Mouse (Mus musculus): Measurements from ENCODE around the gene Scgb1a1. TPM values are rescaled to one million over a fixed set of nuclear protein-coding genes. Genes with fewer than 3 reads are reported as not detected.
A peak's percentile ranks its signal among the peaks of the same experiment; 100 is the strongest.
"Not testable (repeated sequence)": the region's sequence is repeated elsewhere in the genome, so short reads cannot be mapped to it uniquely, and the experiment has no call there.

Gene Scgb1a1
- total RNA-seq, 1 experiment from 2014 or later = not detected

GRCm38 (mm10) chr19:9052803-9053431 is 34.8 kb downstream of the Scgb1a1 start:
- peak; percentile 88 for ATAC-seq (replicated peaks; ENCODE audit: insufficient number of reproducible peaks, low FRiP score, low TSS enrichment, poor library complexity, severe bottlenecking)

DNA sequence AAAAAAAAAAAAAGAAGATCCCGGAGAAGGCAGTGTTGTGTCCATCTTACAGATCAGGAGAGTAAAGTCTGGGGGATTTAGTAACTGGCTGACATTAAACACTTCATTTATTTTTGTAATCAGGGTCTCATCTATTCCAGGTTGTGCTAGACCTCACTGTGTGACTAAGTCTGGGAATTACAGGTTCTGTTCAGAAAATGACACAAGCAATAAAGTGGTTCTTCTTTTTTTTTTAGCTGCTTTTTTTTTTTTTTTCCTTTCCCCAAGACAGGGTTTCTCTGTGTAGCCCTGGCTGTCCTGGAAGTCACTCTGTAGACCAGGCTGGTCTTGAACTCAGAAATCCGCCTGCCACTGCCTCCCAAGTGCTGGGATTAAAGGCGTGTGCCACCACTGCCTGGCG is 35.8 kb downstream of the Scgb1a1 start:
- ATAC-seq (replicated peaks; ENCODE audit: insufficient number of reproducible peaks, low FRiP score, low TSS enrichment, poor library complexity, severe bottlenecking) = not testable (repeated sequence)

- no peak for ATAC-seq (replicated peaks; ENCODE audit: insufficient number of reproducible peaks, low FRiP score, low TSS enrichment, poor library complexity, severe bottlenecking)
Observed at GRCm38 (mm10) chr19:9050294-9051229, 37.2 kb downstream of the Scgb1a1 start.

DNA sequence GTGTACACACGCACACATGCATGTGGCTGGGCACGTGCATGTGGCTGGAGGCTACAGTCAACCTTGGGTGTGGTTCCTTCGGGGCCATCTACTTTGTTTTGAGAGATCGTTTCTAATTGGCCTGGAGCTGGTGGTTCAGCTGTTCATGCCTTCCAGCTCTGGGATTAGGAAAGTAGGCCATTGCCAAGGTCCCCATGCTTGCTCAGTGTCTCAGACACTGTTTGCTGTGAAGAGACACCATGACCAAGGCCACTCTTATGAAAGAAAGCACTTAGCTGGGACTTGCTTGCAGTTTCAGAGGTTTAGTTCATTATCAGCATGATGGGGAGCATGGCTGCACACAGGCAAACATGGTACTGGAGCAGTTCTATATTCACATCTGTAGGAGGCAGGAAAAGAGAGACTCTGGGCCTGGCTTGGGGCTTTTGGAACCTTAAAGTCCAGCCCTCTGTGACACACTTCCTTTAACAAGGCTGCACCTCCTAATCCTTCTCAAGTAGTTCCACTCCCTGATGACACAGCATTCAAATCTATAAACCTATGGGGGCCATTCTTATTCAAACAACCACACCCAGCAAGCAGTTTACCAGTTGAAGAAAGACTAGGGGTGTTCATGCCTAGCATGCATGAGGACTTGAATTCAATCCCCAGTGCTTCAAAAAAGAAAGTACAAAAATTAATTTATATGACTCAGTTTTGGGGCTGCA is 38.6 kb downstream of the Scgb1a1 start:
- ATAC-seq (replicated peaks; ENCODE audit: insufficient number of reproducible peaks, low FRiP score, low TSS enrichment, poor library complexity, severe bottlenecking) = no peak

DNA sequence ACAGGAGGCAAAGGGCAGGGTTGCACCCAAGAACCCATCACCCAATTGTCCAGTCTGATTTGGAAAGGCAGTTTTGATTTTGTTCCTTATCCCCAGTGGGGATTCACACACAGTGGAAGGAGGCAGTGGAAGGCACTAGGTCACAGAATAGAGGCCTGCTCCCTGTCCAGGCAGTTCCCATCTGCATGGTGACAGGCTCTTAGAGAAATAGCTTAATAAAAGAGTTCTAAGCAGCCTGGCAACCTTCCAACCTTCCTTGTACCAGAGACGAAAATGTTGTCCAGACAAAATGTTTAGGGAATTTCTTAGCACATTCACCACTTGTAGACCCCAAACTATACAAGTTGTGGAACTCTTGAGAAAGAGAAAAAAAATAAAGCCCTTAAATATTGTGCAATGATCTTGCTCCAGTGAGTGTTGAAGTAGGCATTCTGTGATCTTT is 39.8 kb downstream of the Scgb1a1 start:
- no peak for ATAC-seq (replicated peaks; ENCODE audit: insufficient number of reproducible peaks, low FRiP score, low TSS enrichment, poor library complexity, severe bottlenecking)

DNA sequence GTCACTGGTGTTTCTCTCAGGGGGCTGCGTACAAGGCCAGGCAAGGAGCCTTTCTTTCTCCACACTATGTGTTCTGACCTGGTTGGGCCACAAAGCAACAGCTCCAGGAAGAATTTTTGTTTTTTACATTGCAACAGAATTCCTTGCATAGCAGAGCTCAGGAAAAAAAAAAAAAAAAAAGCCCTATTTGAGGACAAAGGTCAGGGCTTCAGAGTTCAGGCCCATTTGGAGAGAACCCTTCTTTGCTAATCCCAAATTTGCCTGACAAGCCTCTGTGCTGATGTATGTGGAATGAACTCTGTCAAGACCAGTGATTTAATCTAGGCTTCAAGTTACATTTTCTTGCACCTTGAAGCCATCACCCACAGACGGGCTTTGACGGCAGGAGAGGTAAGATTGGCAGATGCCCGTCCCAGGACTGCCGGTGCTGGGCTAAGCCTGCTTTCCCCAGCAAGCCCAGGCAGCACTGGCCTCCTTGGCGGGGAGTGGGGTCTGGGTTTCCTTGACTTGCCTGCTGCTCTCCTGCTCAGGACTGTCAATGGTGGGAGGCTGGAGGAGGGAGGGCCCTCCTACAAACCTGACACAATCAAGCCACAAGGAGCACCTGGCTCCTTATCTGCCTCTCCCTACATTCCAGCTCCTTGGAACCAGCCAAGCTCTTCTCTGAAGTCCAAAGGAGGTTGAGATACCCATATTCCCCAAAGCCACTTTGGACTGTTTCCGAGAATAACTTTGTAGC is 40.4 kb downstream of the Scgb1a1 start:
- no peak for ATAC-seq (replicated peaks; ENCODE audit: insufficient number of reproducible peaks, low FRiP score, low TSS enrichment, poor library complexity, severe bottlenecking)

GRCm38 (mm10) chr19:9044291-9044690 is 43.5 kb downstream of the Scgb1a1 start:
- peak; percentile 42 for ATAC-seq (replicated peaks; ENCODE audit: insufficient number of reproducible peaks, low FRiP score, low TSS enrichment, poor library complexity, severe bottlenecking)

GRCm38 (mm10) chr19:9043123-9043522 is 44.6 kb downstream of the Scgb1a1 start:
- ATAC-seq (replicated peaks; ENCODE audit: insufficient number of reproducible peaks, low FRiP score, low TSS enrichment, poor library complexity, severe bottlenecking) = no peak

DNA sequence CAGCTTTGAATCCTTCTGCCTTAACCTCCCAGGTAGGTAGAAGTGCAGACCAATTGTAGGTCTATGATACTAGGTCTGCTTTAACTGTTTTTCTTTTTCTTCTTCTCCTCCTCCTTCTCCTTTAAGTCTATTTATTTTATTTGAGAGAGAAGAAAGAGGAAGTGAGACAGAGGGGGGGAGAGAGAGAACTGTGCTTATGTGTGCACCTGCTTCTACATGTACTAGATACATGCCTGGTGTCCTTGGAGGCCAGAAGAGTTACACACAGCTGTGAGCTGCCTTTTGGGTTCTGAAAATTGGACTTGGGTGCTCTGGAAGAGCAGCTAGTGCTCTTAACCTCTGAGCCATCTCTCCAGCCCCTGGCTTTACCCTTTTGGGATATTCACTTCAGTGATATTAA is 46.7 kb downstream of the Scgb1a1 start:
- peak; percentile 45; the same call in 1 of the 2 replicates for ATAC-seq (replicated peaks; ENCODE audit: insufficient number of reproducible peaks, low FRiP score, low TSS enrichment, poor library complexity, severe bottlenecking)

GRCm38 (mm10) chr19:9040649-9041048 is 47.1 kb downstream of the Scgb1a1 start:
- ATAC-seq (replicated peaks; ENCODE audit: insufficient number of reproducible peaks, low FRiP score, low TSS enrichment, poor library complexity, severe bottlenecking) = no peak

DNA sequence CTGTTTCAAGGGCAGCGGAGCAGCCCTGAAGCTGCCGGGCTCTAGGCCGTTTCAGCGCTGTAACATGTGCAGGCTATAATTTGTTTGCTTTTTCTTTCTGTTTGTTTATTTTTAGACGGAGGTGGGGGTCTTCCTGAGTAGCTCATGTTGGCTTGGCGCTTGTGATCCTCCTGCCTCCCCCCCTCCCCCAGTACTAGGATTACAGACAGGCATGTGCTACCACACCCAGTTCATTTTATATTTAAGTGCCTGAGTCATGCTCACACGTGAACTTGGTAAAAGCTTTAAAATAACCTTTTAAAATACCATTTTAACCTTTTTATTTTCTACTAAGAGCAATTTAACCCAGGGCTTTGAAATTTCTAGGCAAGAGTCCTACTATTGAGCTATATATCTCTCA is 47.8 kb downstream of the Scgb1a1 start:
- no peak for ATAC-seq (replicated peaks; ENCODE audit: insufficient number of reproducible peaks, low FRiP score, low TSS enrichment, poor library complexity, severe bottlenecking)

DNA sequence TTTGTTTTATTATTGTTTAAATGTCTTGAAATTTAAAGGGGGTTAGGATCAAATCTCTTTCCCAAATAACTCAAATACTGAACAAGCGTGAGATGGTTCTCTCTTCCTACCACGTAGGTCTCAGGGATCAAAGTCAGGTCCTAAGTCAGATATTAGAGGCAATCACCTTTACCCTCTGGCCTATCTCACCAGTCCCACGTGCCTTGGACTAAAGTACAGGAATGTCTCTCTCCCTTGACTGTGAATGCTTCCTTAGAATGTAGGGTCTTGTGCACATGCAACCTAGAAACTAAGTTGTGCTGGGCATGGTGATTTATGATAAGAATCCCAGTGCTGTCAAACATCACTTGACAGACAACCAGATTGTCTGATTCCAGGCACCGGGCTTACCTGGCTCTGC is 48.5 kb downstream of the Scgb1a1 start:
- ATAC-seq (replicated peaks; ENCODE audit: insufficient number of reproducible peaks, low FRiP score, low TSS enrichment, poor library complexity, severe bottlenecking) = no peak

GRCm38 (mm10) chr19:9038136-9038535 is 49.6 kb downstream of the Scgb1a1 start:
- ATAC-seq (replicated peaks; ENCODE audit: insufficient number of reproducible peaks, low FRiP score, low TSS enrichment, poor library complexity, severe bottlenecking) = 0 out of 2 replicates have a peak, but pooled peaks have one; percentile 30

DNA sequence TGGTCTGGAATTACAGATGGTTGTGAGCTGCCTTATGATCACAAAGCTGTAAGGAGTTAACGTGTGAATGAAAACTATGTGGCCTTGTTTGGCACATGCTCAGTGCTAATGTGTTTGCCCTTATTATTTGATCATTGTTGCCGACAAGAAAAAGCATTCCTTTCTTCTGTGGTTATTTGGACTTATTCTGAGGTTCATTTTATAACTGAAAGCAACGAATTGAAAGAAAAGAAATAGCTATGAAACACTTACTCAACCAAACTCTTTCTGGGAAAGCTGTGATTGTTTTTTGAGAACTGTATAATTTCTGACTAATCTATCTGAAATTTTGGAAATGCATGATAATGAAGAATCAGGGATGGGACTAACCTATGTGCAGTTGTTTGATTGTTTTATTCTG is 52.7 kb downstream of the Scgb1a1 start:
- ATAC-seq (replicated peaks; ENCODE audit: insufficient number of reproducible peaks, low FRiP score, low TSS enrichment, poor library complexity, severe bottlenecking) = no peak

DNA sequence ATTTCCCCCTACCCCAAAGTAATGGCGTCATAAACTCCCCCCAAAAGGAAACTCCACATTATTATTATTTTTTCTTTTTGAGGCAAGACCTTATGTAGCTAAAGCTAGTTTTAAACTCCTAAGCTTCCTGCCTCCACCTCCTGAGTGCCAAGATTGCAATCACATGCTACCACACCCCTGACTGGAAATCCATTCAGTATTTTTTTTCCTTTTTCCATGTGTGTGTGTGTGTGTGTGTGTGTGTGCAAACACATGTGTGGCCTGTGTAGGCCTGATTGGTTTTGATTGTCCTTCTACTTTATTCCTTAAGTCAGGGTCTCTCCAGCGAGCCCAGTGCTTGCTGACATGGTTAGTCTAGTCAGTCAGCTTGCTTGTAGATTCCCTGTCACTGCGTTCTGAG is 53.3 kb downstream of the Scgb1a1 start:
- no peak for ATAC-seq (replicated peaks; ENCODE audit: insufficient number of reproducible peaks, low FRiP score, low TSS enrichment, poor library complexity, severe bottlenecking)

All from monocyte, adult 5-6 weeks (primary cell).